Mouse (Mus musculus): ENCODE data around the gene 1110017D15Rik.

GRCm38 (mm10) chr4:41497995-41498845 lies 18.9 kb downstream of the 1110017D15Rik start:
- TF ChIP-seq HCFC1 (IDR thresholded peaks at IDR 0.05; ENCODE audit: borderline replicate concordance, insufficient read depth, low read length), result no peak
- TF ChIP-seq ZNF384 (IDR thresholded peaks at IDR 0.05; ENCODE audit: low read depth, low read length), result no peak
